ENCODE assay signal across 20 mouse cellular contexts in the genomic region with DNA sequence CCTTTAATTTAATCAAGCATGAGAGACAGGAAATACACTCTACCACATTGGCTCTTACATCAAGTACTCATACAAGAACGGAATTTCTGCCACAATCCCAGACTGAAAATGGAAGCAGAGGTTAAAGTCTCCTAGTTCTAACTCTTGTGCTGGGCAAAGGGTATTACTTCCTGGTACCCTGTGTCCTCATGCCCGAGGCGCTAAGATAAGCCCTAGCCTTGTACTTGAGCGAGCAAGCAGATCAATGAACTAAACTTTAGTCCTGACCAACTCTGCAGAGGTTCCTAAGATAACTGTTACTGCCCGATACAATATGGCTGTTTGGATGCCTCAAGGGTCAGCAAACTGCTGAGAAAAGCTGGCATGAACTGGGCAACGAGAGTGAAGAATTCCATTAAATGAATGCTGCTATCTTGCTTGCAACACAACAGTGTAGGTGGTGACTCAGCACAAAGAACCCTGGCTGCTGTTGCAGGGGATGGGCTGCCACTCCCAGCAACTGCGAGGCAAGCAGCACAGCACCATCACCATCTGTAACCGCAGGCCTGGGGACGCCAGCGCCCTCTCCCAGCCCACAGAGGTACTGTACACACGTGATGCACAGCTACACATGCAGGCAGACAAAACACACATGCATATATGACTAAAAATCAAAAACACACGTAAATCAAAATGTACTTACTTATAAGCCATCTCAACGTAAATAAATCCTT. TPM values are rescaled to one million over a fixed set of nuclear protein-coding genes. Genes with fewer than 3 reads are reported as not detected.
DNase-seq lines count a peak whose midpoint lies in the region; ATAC-seq and TF ChIP-seq lines count a peak whose summit lies in the region.
"Had no signal": no experiment of that assay in that cellular context is flagged by ENCODE, and none has a peak within 500 bp of the region (broad histone marks: within the 10 kb centered on the region; RNA-seq: fewer than 3 reads in every experiment).

No protein-coding gene starts in this region.

- no peak for ATAC-seq in forebrain, postnatal 0 days
- ATAC-seq in forebrain, embryonic 12.5 days (ENCODE audit: low FRiP score): no peak
- peak; percentile 36; the same call in 1 of the 2 replicates for ATAC-seq in liver, embryonic 15.5 days (ENCODE audit: insufficient read depth)
- ATAC-seq: forebrain, embryonic 15.5 days; hindbrain, embryonic 16.5 days; Patski had no signal

- H3K9me3 ChIP-seq in forebrain, postnatal 0 days (ENCODE audit: low read length): no peaks in the 10 kb centered on the region
- no peaks in the 10 kb centered on the region for H3K9me3 ChIP-seq in forebrain, embryonic 12.5 days
- H3K9me3 ChIP-seq in liver, embryonic 15.5 days (replicated peaks): no peaks in the 10 kb centered on the region
- 0 out of 2 replicates have a peak, but pooled peaks cover 3% of the 10 kb centered on the region for H3K9me3 ChIP-seq in forebrain, embryonic 10.5 days
- H3K9me3 ChIP-seq: forebrain, embryonic 15.5 days; limb, embryonic 12.5 days; neural tube, embryonic 15.5 days had no signal

- no peak overlapping the region for H3K27ac ChIP-seq in forebrain, postnatal 0 days (ENCODE audit: low read depth, low read length)
- H3K27ac ChIP-seq in forebrain, embryonic 12.5 days: no peak overlapping the region
- no peak overlapping the region for H3K27ac ChIP-seq in embryonic fibroblast, embryonic 13.5 days (ENCODE audit: insufficient read depth, low read length)
- no peak overlapping the region for H3K27ac ChIP-seq in liver, embryonic 15.5 days (replicated peaks)
- no peak overlapping the region for H3K27ac ChIP-seq in forebrain, embryonic 10.5 days
- H3K27ac ChIP-seq: forebrain, embryonic 15.5 days; limb, embryonic 12.5 days; neural tube, embryonic 15.5 days had no signal

- TF ChIP-seq POLR2A in embryonic fibroblast, embryonic 13.5 days (IDR thresholded peaks at IDR 0.05; ENCODE audit: low read depth, low read length): no peak

- H3K4me1 ChIP-seq in forebrain, postnatal 0 days (ENCODE audit: insufficient read depth): no peaks in the 10 kb centered on the region
- H3K4me1 ChIP-seq in forebrain, embryonic 12.5 days: no peaks in the 10 kb centered on the region
- no peaks in the 10 kb centered on the region for H3K4me1 ChIP-seq in embryonic fibroblast, embryonic 13.5 days (ENCODE audit: control insufficient read depth, insufficient read depth, low read length)
- 0 out of 2 replicates have a peak, but pooled peaks cover 4% of the 10 kb centered on the region for H3K4me1 ChIP-seq in liver, embryonic 15.5 days (replicated peaks)
- H3K4me1 ChIP-seq in forebrain, embryonic 10.5 days: no peaks in the 10 kb centered on the region
- H3K4me1 ChIP-seq: forebrain, embryonic 15.5 days; neural tube, embryonic 15.5 days had no signal

- H3K27me3 ChIP-seq in forebrain, postnatal 0 days (ENCODE audit: insufficient read depth, low read length): no peaks in the 10 kb centered on the region
- H3K27me3 ChIP-seq in forebrain, embryonic 12.5 days: no peaks in the 10 kb centered on the region
- no peaks in the 10 kb centered on the region for H3K27me3 ChIP-seq in liver, embryonic 15.5 days
- no peaks in the 10 kb centered on the region for H3K27me3 ChIP-seq in forebrain, embryonic 10.5 days (ENCODE audit: poor library complexity, severe bottlenecking)
- H3K27me3 ChIP-seq: forebrain, embryonic 15.5 days; limb, embryonic 12.5 days; neural tube, embryonic 15.5 days; Patski had no signal

- H3K4me3 ChIP-seq in forebrain, postnatal 0 days (ENCODE audit: low read depth, low read length): no peak overlapping the region
- H3K4me3 ChIP-seq in forebrain, embryonic 12.5 days (replicated peaks): no peak overlapping the region
- H3K4me3 ChIP-seq in embryonic fibroblast, embryonic 13.5 days (ENCODE audit: insufficient read depth, low read length): no peak overlapping the region
- no peak overlapping the region for H3K4me3 ChIP-seq in liver, embryonic 15.5 days (replicated peaks)
- H3K4me3 ChIP-seq in forebrain, embryonic 10.5 days: no peak overlapping the region
- H3K4me3 ChIP-seq: forebrain, embryonic 15.5 days; limb, embryonic 12.5 days; neural tube, embryonic 15.5 days had no signal

- H3K9ac ChIP-seq in forebrain, postnatal 0 days: no peak overlapping the region
- H3K9ac ChIP-seq in forebrain, embryonic 12.5 days: no peak overlapping the region
- no peak overlapping the region for H3K9ac ChIP-seq in liver, embryonic 15.5 days
- H3K9ac ChIP-seq: forebrain, embryonic 15.5 days; limb, embryonic 12.5 days; neural tube, embryonic 15.5 days had no signal

- H3K4me2 ChIP-seq in forebrain, postnatal 0 days (ENCODE audit: low read depth): no peak overlapping the region
- no peak overlapping the region for H3K4me2 ChIP-seq in forebrain, embryonic 12.5 days
- H3K4me2 ChIP-seq in liver, embryonic 15.5 days: no peak overlapping the region
- H3K4me2 ChIP-seq: forebrain, embryonic 15.5 days; limb, embryonic 12.5 days; neural tube, embryonic 15.5 days had no signal

- 0 out of 2 replicates have a peak, but pooled peaks have one; percentile 11 for TF ChIP-seq CTCF in forebrain, postnatal 0 days (IDR thresholded peaks at IDR 0.05; ENCODE audit: low read depth)
- peak; percentile 33; the same call in 1 of the 2 replicates for TF ChIP-seq CTCF in embryonic fibroblast, embryonic 13.5 days (IDR thresholded peaks at IDR 0.05; ENCODE audit: borderline replicate concordance, insufficient read depth, low read length)

- H3K36me3 ChIP-seq in forebrain, postnatal 0 days (ENCODE audit: insufficient read depth): peaks cover 86% of the 10 kb centered on the region
- H3K36me3 ChIP-seq in forebrain, embryonic 12.5 days (replicated peaks): peaks cover 95% of the 10 kb centered on the region
- peaks cover 97% of the 10 kb centered on the region for H3K36me3 ChIP-seq in liver, embryonic 15.5 days (replicated peaks)
- peaks cover 100% of the 10 kb centered on the region for H3K36me3 ChIP-seq in forebrain, embryonic 10.5 days (replicated peaks)

- no peak for DNase-seq in forebrain, postnatal 0 days
- peak; percentile 51 for DNase-seq in ES-CJ7 (ENCODE audit: low read depth, low spot score)
- DNase-seq in forebrain, embryonic 10.5 days (ENCODE audit: extremely low spot score, low spot score): no peak
- DNase-seq in frontal cortex, postnatal 36 days (ENCODE audit: low spot score in 2 of 2): no peak
- no peak for DNase-seq in cerebellum, adult 11 months
- DNase-seq: B cell, adult 2 months; cerebellum, adult 9-10 months; heart, postnatal 14 days; right cerebral cortex, adult 18-20 months had no signal

- 96% methylated on average over 13 of the region's 13 CpGs for WGBS in forebrain, postnatal 0 days
- WGBS in forebrain, embryonic 12.5 days: 94% methylated on average over 13 of the region's 13 CpGs
- WGBS in liver, embryonic 15.5 days (ENCODE audit: insufficient replicate concordance): 78% methylated on average over 13 of the region's 13 CpGs
- WGBS in forebrain, embryonic 10.5 days: 94% methylated on average over 13 of the region's 13 CpGs

RNA-seq across cellular contexts. Expression of a gene that starts 18.2 kb away (rescaled TPM):
- total RNA-seq in forebrain, postnatal 0 days (2014; rRNA removed): 30.9 and 34.2 TPM in 2 replicates
- 17.5 and 23.7 TPM in 2 replicates for polyA plus RNA-seq in forebrain, postnatal 0 days (2015; fragmentation: Nextera tagmentation; extraction: Ambion mirVana)
- polyA plus RNA-seq in forebrain, embryonic 12.5 days (2016; fragmentation: Nextera tagmentation; extraction: Ambion mirVana): 37.5 and 39.4 TPM in 2 replicates
- 35.3 and 39.0 TPM in 2 replicates for polyA plus RNA-seq in embryonic fibroblast, embryonic 13.5 days (2011; ENCODE audit: insufficient read length, low read depth, missing spikeins)
- polyA plus RNA-seq in liver, embryonic 15.5 days (2015; fragmentation: Nextera tagmentation; extraction: Ambion mirVana): 19.7 TPM in 2 replicates
- polyA plus RNA-seq in forebrain, embryonic 10.5 days (2016; fragmentation: Nextera tagmentation; extraction: Ambion mirVana): 30.1 and 34.9 TPM in 2 replicates

RNA-seq across cellular contexts. Expression of a gene that starts 21.3 kb away (rescaled TPM):
- 75.1 and 92.7 TPM in 2 replicates for total RNA-seq in forebrain, postnatal 0 days (2014; rRNA removed)
- 23.5 and 28.1 TPM in 2 replicates for polyA plus RNA-seq in forebrain, postnatal 0 days (2015; fragmentation: Nextera tagmentation; extraction: Ambion mirVana)
- polyA plus RNA-seq in forebrain, embryonic 12.5 days (2016; fragmentation: Nextera tagmentation; extraction: Ambion mirVana): 59.0 and 63.1 TPM in 2 replicates
- 118 and 154 TPM in 2 replicates for polyA plus RNA-seq in embryonic fibroblast, embryonic 13.5 days (2011; ENCODE audit: insufficient read length, low read depth, missing spikeins)
- 28.1 and 28.7 TPM in 2 replicates for polyA plus RNA-seq in liver, embryonic 15.5 days (2015; fragmentation: Nextera tagmentation; extraction: Ambion mirVana)
- polyA plus RNA-seq in forebrain, embryonic 10.5 days (2016; fragmentation: Nextera tagmentation; extraction: Ambion mirVana): 60.5 and 64.5 TPM in 2 replicates

RNA-seq across cellular contexts. Expression of a gene that starts 36.6 kb away (rescaled TPM):
- total RNA-seq in forebrain, postnatal 0 days (2014; rRNA removed): 0.62 and 0.90 TPM in 2 replicates
- polyA plus RNA-seq in forebrain, postnatal 0 days (2015; fragmentation: Nextera tagmentation; extraction: Ambion mirVana): 0.21 and 0.31 TPM in 2 replicates
- 0.63 and 1.3 TPM in 2 replicates for polyA plus RNA-seq in forebrain, embryonic 12.5 days (2016; fragmentation: Nextera tagmentation; extraction: Ambion mirVana)
- not detected in 2 replicates for polyA plus RNA-seq in embryonic fibroblast, embryonic 13.5 days (2011; ENCODE audit: insufficient read length, low read depth, missing spikeins)
- polyA plus RNA-seq in liver, embryonic 15.5 days (2015; fragmentation: Nextera tagmentation; extraction: Ambion mirVana): not detected in 2 replicates
- polyA plus RNA-seq in forebrain, embryonic 10.5 days (2016; fragmentation: Nextera tagmentation; extraction: Ambion mirVana): 0.47 and 0.50 TPM in 2 replicates
- total RNA-seq: gastrocnemius, adult 8-10 months; heart, adult 8-10 months; heart, postnatal 14 days had no signal
- polyA plus RNA-seq: Patski; spleen, adult 2 months had no signal
